Mouse (Mus musculus): ENCODE results near the gene Pigr.

Gene Pigr

GRCm38 (mm10) chr1:130826448-130826847, at the start of gene Pigr:
TSS of gene Pigr (plus strand) at chr1:130826684.
- in situ Hi-C loops (cut with MboI, MseI), result loop anchor here in 1 of 2 experiments (10.0 kb wide), 1 partner anchor 1488 kb away; the partner anchor contains the start of gene Nuak2

DNA sequence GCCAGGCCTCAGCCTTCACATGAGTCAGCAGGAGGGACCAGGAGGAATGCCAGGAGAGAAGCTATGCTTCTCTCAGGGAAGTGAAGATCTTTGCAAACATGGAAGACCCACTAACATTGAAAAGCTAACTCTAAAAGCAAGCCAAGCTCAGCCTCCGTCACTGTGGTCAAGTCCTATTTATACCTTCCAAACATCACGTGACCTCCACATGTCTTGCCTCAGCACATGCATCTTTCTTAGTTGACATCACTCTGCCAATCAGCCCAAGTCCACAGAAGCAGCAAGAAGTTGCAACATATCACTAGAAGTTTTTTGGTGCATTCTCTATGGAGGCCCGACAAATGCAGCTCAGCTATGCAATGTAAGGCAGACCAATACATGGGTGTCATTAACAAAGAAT, 46.6 kb upstream of the Pigr start:
- in situ Hi-C loops (cut with MboI, MseI), result no loop called here

- in situ Hi-C loops (cut with MboI, MseI), result no loop called here
These were observed 42.4 kb upstream of the Pigr start for GRCm38 (mm10) chr1:130784054-130784453.

DNA sequence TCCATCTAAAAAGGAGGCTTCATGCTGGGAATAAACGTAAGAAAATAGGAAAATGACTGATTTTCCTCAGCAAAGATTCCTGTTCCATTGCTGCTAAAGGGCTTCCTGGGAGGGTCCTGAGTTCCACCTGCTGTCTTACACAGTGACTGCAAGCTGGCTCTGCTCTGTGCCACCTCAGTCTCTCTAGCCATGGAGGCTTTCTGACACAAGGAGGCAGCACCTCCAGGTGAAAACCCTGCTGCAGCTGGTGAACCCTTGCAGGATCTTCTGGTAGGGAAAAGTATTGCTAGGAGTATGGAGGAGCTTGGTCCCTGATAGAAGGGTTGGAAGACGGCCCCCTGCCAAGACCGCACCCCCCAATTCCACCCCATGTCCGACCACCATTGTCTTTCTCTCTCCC, 39.5 kb upstream of the Pigr start:
- in situ Hi-C loops (cut with MboI, MseI), result loop anchor here in 1 of 2 experiments (5.0 kb wide), 1 partner anchor 95 kb away; no protein-coding TSS in a partner anchor

GRCm38 (mm10) chr1:130789512-130790451, 36.7 kb upstream of the Pigr start:
- in situ Hi-C loops (cut with MboI, MseI), result loop anchor here in 1 of 2 experiments (5.0 kb wide), 1 partner anchor 97 kb away; no protein-coding TSS in a partner anchor

GRCm38 (mm10) chr1:130795331-130795730, 31.2 kb upstream of the Pigr start:
- in situ Hi-C loops (cut with MboI, MseI), result loop anchor here in 1 of 2 experiments (5.0 kb wide), 1 partner anchor 253 kb away; no protein-coding TSS in a partner anchor

- in situ Hi-C loops (cut with MboI, MseI), result loop anchor here in 1 of 2 experiments (5.0 kb wide), 1 partner anchor 255 kb away; no protein-coding TSS in a partner anchor
These were observed 29.4 kb upstream of the Pigr start for GRCm38 (mm10) chr1:130796967-130797684.

DNA sequence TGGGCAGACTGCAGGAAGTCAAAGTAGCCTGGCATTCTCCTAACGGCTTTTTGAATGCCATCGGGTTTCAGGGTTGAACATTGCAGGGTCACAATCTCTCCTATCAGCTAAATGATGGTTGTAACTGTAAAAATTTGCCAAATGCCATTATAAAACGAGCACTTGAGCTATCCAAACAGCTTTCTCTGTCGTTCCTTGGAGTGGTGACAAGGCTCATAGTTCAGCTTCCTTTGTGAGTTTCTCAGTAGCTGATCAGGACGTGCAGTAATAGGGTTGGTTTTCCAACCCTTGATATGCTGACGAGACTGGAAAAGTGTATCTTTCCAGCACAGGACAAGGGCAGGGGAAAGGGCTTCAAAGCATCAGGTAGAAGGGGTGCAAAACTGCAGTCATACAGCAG, 28.4 kb upstream of the Pigr start:
- in situ Hi-C loops (cut with MboI, MseI), result loop anchor here in 1 of 2 experiments (5.0 kb wide), 1 partner anchor 256 kb away; no protein-coding TSS in a partner anchor

DNA sequence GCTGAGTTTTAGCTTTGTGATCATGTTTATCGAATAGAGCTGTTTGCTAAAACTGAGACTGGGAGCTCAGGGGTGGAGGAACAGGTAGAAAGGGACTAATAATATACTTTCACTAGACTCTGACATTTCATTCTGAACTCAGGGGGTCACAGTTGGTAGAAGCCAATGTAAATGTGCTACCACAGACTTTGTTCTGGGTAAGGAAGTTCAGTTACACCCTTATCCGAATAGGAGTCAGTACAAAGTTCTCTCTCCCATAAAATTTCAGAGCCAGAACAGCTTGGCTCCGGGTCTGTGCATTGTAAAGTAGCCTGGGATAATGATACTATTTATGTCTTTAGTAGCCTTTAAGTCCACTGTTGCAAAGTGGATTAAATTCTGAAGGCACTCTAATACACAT, 27.9 kb upstream of the Pigr start:
- in situ Hi-C loops (cut with MboI, MseI), result loop anchor here in 1 of 2 experiments (5.0 kb wide), 1 partner anchor 256 kb away; no protein-coding TSS in a partner anchor

DNA sequence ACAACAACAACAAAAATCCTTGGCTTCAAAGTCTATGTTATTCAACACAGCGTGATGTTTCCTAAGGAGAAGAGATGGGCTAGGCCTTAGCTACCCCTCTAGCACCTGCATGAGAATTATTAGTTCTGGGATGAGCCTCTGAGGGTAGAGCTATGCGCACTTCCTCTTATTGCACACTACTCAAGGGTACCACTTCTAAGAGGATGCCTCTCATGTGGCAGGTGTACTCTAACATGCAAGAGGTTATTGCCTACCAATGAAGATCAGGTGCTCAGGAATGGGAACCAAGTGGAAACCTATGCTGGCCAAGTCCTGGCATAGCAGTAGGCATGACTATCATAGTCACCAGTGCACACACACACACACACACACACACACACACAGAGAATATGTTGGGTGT, 27.1 kb upstream of the Pigr start:
- in situ Hi-C loops (cut with MboI, MseI), result loop anchor here in 1 of 2 experiments (5.0 kb wide), 1 partner anchor 257 kb away; no protein-coding TSS in a partner anchor

DNA sequence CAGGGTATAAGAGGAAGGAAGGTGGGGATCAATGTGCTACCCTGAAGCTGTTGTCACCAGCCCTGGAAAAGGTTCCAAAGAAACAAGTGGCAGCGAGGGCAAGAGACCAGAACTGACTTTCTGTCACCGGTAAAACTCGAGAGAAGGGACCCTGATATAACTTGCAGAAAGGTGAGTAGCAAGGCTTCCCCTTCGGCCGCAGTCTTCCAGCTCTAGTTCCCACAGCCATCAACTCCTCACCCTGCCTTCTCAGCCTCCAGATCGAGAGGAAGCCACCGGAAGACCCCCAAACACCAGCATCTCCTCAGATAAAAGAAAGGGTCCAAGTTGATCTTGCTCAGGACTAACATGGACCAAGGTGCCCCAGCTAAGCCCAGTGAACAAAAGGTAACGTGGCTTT, 25.9 kb upstream of the Pigr start, which contains the start of gene Fcamr:
Gene Fcamr, plus strand, starts transcription at position 301 of the 400 bp plus-strand sequence.
- in situ Hi-C loops (cut with MboI, MseI), result no loop called here

- in situ Hi-C loops (cut with MboI, MseI), result no loop called here
These were observed 25.0 kb upstream of the Pigr start for GRCm38 (mm10) chr1:130801511-130801910.

GRCm38 (mm10) chr1:130802976-130803375, 23.5 kb upstream of the Pigr start:
- in situ Hi-C loops (cut with MboI, MseI), result no loop called here

- in situ Hi-C loops (cut with MboI, MseI), result no loop called here
These were observed 22.2 kb upstream of the Pigr start for GRCm38 (mm10) chr1:130804279-130804678.

GRCm38 (mm10) chr1:130810906-130811305, 15.6 kb upstream of the Pigr start:
- in situ Hi-C loops (cut with MboI, MseI), result no loop called here

DNA sequence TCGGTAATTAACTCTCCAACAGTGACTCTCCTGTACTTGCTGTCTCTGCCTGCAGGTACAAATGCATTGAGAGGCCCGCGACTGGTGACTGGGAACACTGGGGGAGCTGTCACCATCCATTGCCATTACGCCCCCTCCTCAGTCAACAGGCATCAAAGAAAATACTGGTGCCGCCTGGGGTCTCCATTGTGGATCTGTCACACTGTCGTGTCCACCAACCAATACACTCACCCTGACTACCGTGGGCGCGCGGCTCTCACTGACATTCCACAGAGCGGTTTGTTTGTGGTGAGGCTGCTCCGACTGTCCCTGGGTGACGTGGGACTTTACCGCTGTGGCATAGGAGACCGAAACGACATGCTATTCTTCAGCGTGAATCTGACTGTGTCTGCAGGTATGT, 15.2 kb upstream of the Pigr start:
- in situ Hi-C loops (cut with MboI, MseI), result no loop called here

DNA sequence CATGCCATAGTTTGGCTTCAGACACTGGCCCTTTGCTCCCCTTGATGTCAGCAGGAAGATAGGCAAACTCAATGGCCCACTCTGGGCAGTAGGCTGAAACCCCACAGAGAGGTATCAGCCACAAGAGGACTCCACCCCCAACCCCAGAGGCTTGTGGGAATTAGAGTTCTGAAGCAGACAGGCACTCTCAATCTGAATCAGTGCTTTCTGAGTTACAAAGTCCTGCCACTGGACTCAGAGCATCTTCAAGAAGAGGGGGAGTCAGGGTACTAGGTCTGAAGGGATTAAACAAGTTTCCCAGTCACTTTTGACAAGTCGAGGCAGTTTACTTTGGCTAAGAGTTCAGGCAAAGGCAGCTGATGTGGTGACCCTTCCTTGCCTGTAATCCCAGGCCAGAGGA, 6.7 kb upstream of the Pigr start:
- in situ Hi-C loops (cut with MboI, MseI), result loop anchor here in 1 of 2 experiments (10.0 kb wide), 1 partner anchor 1495 kb away; the partner anchor contains the start of gene Nuak2

GRCm38 (mm10) chr1:130820316-130821148, 6.0 kb upstream of the Pigr start:
- in situ Hi-C loops (cut with MboI, MseI), result loop anchor here in 1 of 2 experiments (10.0 kb wide), 1 partner anchor 1494 kb away; the partner anchor contains the start of gene Nuak2

DNA sequence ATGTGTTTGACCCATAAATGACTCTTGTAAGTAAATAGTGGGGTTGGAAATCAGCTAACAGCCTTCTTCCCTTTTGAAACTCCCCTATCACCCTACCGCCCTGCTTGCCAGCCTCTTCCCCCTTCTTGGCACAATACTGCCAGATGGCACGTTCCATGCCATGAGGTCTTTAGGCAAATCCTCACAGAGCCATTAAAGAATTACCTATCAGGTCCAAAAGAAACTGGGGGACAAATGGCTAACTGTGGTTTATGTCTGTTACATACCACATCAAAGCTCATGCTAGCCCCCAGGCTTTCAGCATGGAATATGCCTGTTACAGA, 5.4 kb upstream of the Pigr start:
- in situ Hi-C loops (cut with MboI, MseI), result loop anchor here in 1 of 2 experiments (10.0 kb wide), 1 partner anchor 1494 kb away; the partner anchor contains the start of gene Nuak2

GRCm38 (mm10) chr1:130821911-130822625, 4.4 kb upstream of the Pigr start:
- in situ Hi-C loops (cut with MboI, MseI), result loop anchor here in 1 of 2 experiments (10.0 kb wide), 1 partner anchor 1493 kb away; the partner anchor contains the start of gene Nuak2
